Mouse (Mus musculus) stomach, postnatal 0 days (tissue): ENCODE results near the gene Cpm. TPM values are rescaled to one million over a fixed set of nuclear protein-coding genes. Genes with fewer than 3 reads are reported as not detected.

Experiments used
- ATAC-seq: fragments of 200-750 bp; cut with Nextera tagmentation; 2 replicates; pipeline ENCODE4 v1.8.0; 2017; ENCODE audit not compliant: low FRiP score, low TSS enrichment
- DNase-seq: peaks from one replicate; pipeline ENCODE4 v3.0.0-alpha.2; 2016; ENCODE audit warnings: low spot score
- H3K27ac ChIP-seq: fragments of 300-500 bp; sonication (generic); replicated peaks from 2 replicates; pipeline ENCODE4 v1.5.1; 2014; ENCODE audit warnings: mild to moderate bottlenecking, control low read depth
- H3K27me3 ChIP-seq: fragments of 300-500 bp; sonication (generic); 2 replicates; pipeline ENCODE4 v1.6.1; 2014; ENCODE audit warnings: low read length; ENCODE audit not compliant: control insufficient read depth, insufficient read depth
- H3K36me3 ChIP-seq: fragments of 300-500 bp; sonication (generic); 2 replicates; pipeline ENCODE4 v1.6.1; 2014; ENCODE audit warnings: low read length, mixed read lengths; ENCODE audit not compliant: control insufficient read depth, insufficient read depth
- H3K4me1 ChIP-seq: fragments of 300-500 bp; sonication (generic); replicated peaks from 2 replicates; pipeline ENCODE4 v1.6.1; 2014; ENCODE audit warnings: antibody characterized with exemption; ENCODE audit not compliant: control insufficient read depth, insufficient read depth
- H3K4me2 ChIP-seq: fragments of 300-500 bp; sonication (generic); replicated peaks from 2 replicates; pipeline ENCODE4 v1.6.1; 2014; ENCODE audit warnings: low read depth, mild to moderate bottlenecking, control low read depth, moderate library complexity
- H3K4me3 ChIP-seq: fragments of 300-500 bp; sonication (generic); 2 replicates; pipeline ENCODE4 v1.5.1; 2014; ENCODE audit warnings: low read depth, low read length, control low read depth
- H3K9ac ChIP-seq: fragments of 300-500 bp; sonication (generic); 2 replicates; pipeline ENCODE4 v1.6.1; 2014; ENCODE audit warnings: mild to moderate bottlenecking, low read length, control low read depth, mixed read lengths
- H3K9me3 ChIP-seq: fragments of 300-500 bp; sonication (generic); 2 replicates; pipeline ENCODE4 v1.6.1; 2016; ENCODE audit warnings: low read length; ENCODE audit not compliant: control insufficient read depth
- CTCF ChIP-seq: IDR thresholded peaks from 2 replicates; pipeline ENCODE4 v1.5.1; 2016; ENCODE audit warnings: antibody characterized with exemption, low read depth, mild to moderate bottlenecking, moderate library complexity
- EP300 ChIP-seq: optimal IDR thresholded peaks from 2 replicates; pipeline ENCODE3; 2016; ENCODE audit warnings: antibody characterized with exemption
- WGBS: fragments of 180-500 bp; shearing (Covaris S2); extraction: QIAGEN DNeasy Blood & Tissue Kit; methylation state at CpG from one replicate; pipeline ENCODE4 v1.1.7; 2014; 5-methylcytosine and 5-hydroxymethylcytosine counted together
- polyA plus RNA-seq: library from polyadenylated mRNA; unstranded; fragments of >200 nt; fragmentation: Nextera tagmentation; extraction: Ambion mirVana; gene quantifications from 2 replicates; pipeline ENCODE4 v1.2.1, GENCODE M21; 2015

Cpm gene
- polyA plus RNA-seq, 1 experiment from 2014 or later = 22.9 TPM

DNA sequence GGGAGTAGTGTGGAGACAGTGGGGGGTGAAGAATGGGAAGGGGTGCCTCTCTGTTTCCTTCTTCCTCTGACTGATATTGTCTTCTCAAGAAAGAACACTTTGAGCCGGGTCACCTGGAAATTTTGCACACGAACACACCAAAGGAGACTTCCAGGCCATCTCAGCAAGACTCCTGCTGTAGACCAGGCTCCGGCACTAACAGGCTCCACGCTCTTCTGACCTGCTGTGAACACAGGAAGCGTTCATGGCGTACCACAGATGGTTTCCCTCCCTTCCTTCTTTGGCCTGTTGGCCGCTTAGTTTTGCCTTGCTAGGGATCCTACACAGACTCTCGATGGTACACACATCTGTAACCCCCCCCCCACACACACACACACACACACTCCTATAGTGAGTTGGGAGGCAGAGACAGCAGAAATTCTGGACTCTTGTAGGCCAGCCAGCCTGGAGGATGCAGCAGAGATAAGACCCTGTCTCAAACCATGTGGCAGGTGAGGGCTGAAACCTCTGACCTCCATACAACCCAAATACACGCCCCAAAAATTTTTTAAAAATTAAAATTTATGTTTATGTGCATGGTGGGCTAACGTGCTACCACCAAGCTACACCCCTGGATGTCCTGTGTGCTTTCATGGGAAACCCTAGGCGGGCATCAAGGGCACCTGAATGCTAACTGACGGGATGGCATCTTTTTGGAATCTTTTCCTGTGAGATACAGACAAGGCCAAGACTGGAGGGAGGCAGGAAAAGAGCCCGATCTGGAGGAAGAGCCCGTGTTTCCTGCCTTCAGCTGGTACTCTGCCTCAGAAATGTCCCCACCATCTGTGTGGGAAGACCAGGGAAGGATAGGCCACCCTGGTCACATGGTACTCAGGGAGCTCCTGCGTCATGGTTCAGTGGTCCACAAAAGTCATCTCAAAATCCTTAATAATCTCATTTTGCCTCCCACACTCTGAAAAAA lies 23.7 kb upstream of the Cpm start:
- Histone ChIP-seq H3K36me3 (no peaks in the 10 kb centered on the region), H3K9ac (no peak overlapping the region), H3K4me1 (no peaks in the 10 kb centered on the region), H3K9me3 (no peaks in the 10 kb centered on the region), H3K4me2 (no peak overlapping the region), H3K27me3 (no peaks in the 10 kb centered on the region), H3K27ac (no peak overlapping the region), H3K4me3 (no peak overlapping the region)
- no peak; the same call in 1 of the 2 replicates for ATAC-seq
- no peak for DNase-seq
- 86% methylated on average over 15 of the region's 15 CpGs for WGBS
- no peak for TF ChIP-seq CTCF
- TF ChIP-seq EP300 = no peak

DNA sequence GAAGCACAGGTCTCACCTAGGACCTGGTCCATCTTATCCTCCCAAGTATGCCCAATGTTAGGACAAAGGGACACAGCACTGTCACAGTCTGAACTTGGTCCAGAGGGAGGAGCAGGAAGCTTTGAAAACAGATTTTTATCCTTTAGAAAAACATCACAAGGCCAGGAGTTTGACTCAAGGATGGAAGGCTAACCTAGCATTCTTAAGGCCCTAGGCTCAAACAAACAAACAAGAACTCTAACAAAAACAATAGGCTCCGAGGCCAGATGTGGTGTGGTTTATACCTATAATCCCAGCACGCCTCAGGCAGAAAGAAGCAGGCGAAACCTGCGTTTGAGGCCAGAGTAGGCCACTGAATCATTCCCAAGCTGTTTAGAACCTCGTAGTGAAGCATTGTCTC lies 22.9 kb upstream of the Cpm start:
- Histone ChIP-seq H3K9ac (no peak overlapping the region), H3K9me3 (no peaks in the 10 kb centered on the region), H3K4me1 (no peaks in the 10 kb centered on the region), H3K4me3 (no peak overlapping the region), H3K36me3 (no peaks in the 10 kb centered on the region), H3K4me2 (no peak overlapping the region), H3K27ac (no peak overlapping the region), H3K27me3 (no peaks in the 10 kb centered on the region)
- DNase-seq = no peak
- WGBS = 75% methylated on average over 5 of the region's 5 CpGs
- no peak for ATAC-seq
- TF ChIP-seq CTCF (no peak), EP300 (no peak)

GRCm38 (mm10) chr10:117607051-117607803 lies 22.1 kb upstream of the Cpm start:
- no peak overlapping the region for H3K4me3 ChIP-seq
- ATAC-seq (no peak), DNase-seq (no peak)
- no peak overlapping the region for H3K4me2 ChIP-seq
- WGBS = 90% methylated on average over 20 of the region's 20 CpGs
- H3K4me1 ChIP-seq = no peaks in the 10 kb centered on the region
- TF ChIP-seq CTCF (no peak), EP300 (no peak)
- no peaks in the 10 kb centered on the region for H3K9me3 ChIP-seq
- H3K36me3 ChIP-seq = no peaks in the 10 kb centered on the region
- H3K9ac ChIP-seq = no peak overlapping the region
- no peak overlapping the region for H3K27ac ChIP-seq
- H3K27me3 ChIP-seq = no peaks in the 10 kb centered on the region

- ATAC-seq (no peak), DNase-seq (no peak)
- Histone ChIP-seq H3K27ac (no peak overlapping the region), H3K4me3 (no peak overlapping the region), H3K9ac (no peak overlapping the region), H3K4me1 (no peaks in the 10 kb centered on the region), H3K4me2 (no peak overlapping the region), H3K9me3 (no peaks in the 10 kb centered on the region), H3K27me3 (no peaks in the 10 kb centered on the region), H3K36me3 (no peaks in the 10 kb centered on the region)
- TF ChIP-seq EP300 (no peak), CTCF (no peak)
- 89% methylated on average over 10 of the region's 10 CpGs for WGBS
These were observed 21.5 kb upstream of the Cpm start for GRCm38 (mm10) chr10:117607804-117608279.

DNA sequence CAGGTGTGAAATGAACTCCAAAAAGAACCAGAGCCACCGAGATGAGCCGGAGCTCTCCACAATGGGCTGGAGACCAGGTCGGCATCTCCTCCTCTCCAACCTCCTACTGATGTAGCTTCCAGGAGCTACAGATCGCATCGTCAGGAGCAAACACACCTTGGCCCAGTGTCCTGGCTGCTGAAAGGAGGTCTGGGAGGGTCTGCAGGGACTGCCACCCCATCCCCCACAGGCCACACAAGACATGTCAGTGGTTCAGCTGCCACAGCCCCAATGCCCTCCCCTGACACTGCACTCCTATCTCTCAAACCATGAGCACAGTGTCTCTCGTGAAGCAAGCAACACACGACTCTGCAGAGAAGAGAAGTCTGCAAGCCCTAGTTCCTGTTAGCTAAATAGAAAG lies 20.8 kb upstream of the Cpm start:
- Histone ChIP-seq H3K36me3 (no peaks in the 10 kb centered on the region), H3K9me3 (no peaks in the 10 kb centered on the region), H3K4me2 (no peak overlapping the region), H3K27ac (no peak overlapping the region), H3K4me3 (no peak overlapping the region), H3K27me3 (no peaks in the 10 kb centered on the region), H3K4me1 (no peaks in the 10 kb centered on the region), H3K9ac (no peak overlapping the region)
- no peak for ATAC-seq
- 92% methylated on average over 7 of the region's 7 CpGs for WGBS
- DNase-seq = no peak
- no peak for TF ChIP-seq CTCF
- TF ChIP-seq EP300 = no peak
